Mouse (Mus musculus) thymus, postnatal 14 days (tissue): Measurements from ENCODE around the gene Ppp1r15b.

Experiments used
- DNase-seq: peaks from one replicate; pipeline ENCODE4 v3.0.0; 2021

Gene Ppp1r15b

GRCm38 (mm10) chr1:133124137-133124536 is 6.8 kb upstream of the Ppp1r15b start:
- no peak for DNase-seq

GRCm38 (mm10) chr1:133125640-133126364 is 5.1 kb upstream of the Ppp1r15b start:
- no peak for DNase-seq

GRCm38 (mm10) chr1:133126365-133126740 is 4.6 kb upstream of the Ppp1r15b start:
- no peak for DNase-seq

- no peak for DNase-seq
These were observed 3.6 kb upstream of the Ppp1r15b start for GRCm38 (mm10) chr1:133127328-133127727.

- DNase-seq: no peak
These were observed 1.3 kb upstream of the Ppp1r15b start for GRCm38 (mm10) chr1:133129471-133130221.

- no peak for DNase-seq
These were observed 590 bp downstream of the Ppp1r15b start for GRCm38 (mm10) chr1:133131561-133131905.

- DNase-seq: no peak
These were observed 993 bp downstream of the Ppp1r15b start for GRCm38 (mm10) chr1:133131936-133132335.

GRCm38 (mm10) chr1:133132388-133133326 is 1.7 kb downstream of the Ppp1r15b start:
- DNase-seq: peak; percentile 38

- DNase-seq: no peak
These were observed 2.5 kb downstream of the Ppp1r15b start for GRCm38 (mm10) chr1:133133425-133133824.

GRCm38 (mm10) chr1:133134071-133134470 is 3.1 kb downstream of the Ppp1r15b start:
- DNase-seq: no peak

- DNase-seq: no peak
These were observed 3.9 kb downstream of the Ppp1r15b start for GRCm38 (mm10) chr1:133134881-133135280.

GRCm38 (mm10) chr1:133135808-133136207 is 4.9 kb downstream of the Ppp1r15b start:
- DNase-seq: no peak

- no peak for DNase-seq
These were observed 7.5 kb downstream of the Ppp1r15b start for GRCm38 (mm10) chr1:133138401-133138800.

- DNase-seq: peak; percentile 54
These were observed 15.4 kb downstream of the Ppp1r15b start for GRCm38 (mm10) chr1:133146014-133147009.

- no peak for DNase-seq
These were observed 16.4 kb downstream of the Ppp1r15b start for GRCm38 (mm10) chr1:133147324-133147723.

GRCm38 (mm10) chr1:133148122-133148521 is 17.2 kb downstream of the Ppp1r15b start:
- DNase-seq: no peak

GRCm38 (mm10) chr1:133150556-133150955 is 19.6 kb downstream of the Ppp1r15b start:
- peak; percentile 55 for DNase-seq

- DNase-seq: no peak
These were observed 21.3 kb downstream of the Ppp1r15b start for GRCm38 (mm10) chr1:133152213-133152612.

GRCm38 (mm10) chr1:133155270-133155669 is 24.3 kb downstream of the Ppp1r15b start:
- DNase-seq: no peak

- DNase-seq: peak; percentile 77
These were observed 28.2 kb downstream of the Ppp1r15b start for GRCm38 (mm10) chr1:133159128-133159564.

- no peak for DNase-seq
These were observed 30.6 kb downstream of the Ppp1r15b start for GRCm38 (mm10) chr1:133161559-133161958.

GRCm38 (mm10) chr1:133162046-133162445 is 31.1 kb downstream of the Ppp1r15b start:
- DNase-seq: no peak
